Mouse (Mus musculus) adrenal gland, adult 2 months (tissue): ENCODE results near the gene Hoxb13. TPM values are rescaled to one million over a fixed set of nuclear protein-coding genes. Genes with fewer than 3 reads are reported as not detected.

Experiments
- polyA plus RNA-seq: library from polyadenylated mRNA; depleted of rRNA; stranded (reverse); fragments of >200 nt; gene quantifications from 2 replicates; pipeline ENCODE4 v1.2.3, GENCODE M21; 2012; rRNA removed
- total RNA-seq, 2 experiments: library from RNA; stranded (reverse); gene quantifications; 2 replicates each; pipeline ENCODE4 v1.2.3; 2021

The Hoxb13 gene
- total and polyA plus RNA-seq, 3 experiments, result not detected

Other genes with a start within 250 kb of the Hoxb13 start
- under 1 TPM; 0.59 to 0.95 TPM for gene Igf2bp1, start 188.4 kb upstream of the Hoxb13 start, total RNA-seq
- gene Igf2bp1, start 188.4 kb upstream of the Hoxb13 start, polyA plus RNA-seq, result 0.10 and 0.19 TPM in 2 replicates
- not detected for gene Gip, start 169.8 kb upstream of the Hoxb13 start, total RNA-seq
- not detected in 2 replicates for gene Gip, start 169.8 kb upstream of the Hoxb13 start, polyA plus RNA-seq
- 10 to 100 TPM; 79.5 to 92.8 TPM for gene Snf8, start 159.4 kb upstream of the Hoxb13 start, total RNA-seq
- 9.6 and 11.3 TPM in 2 replicates for gene Snf8, start 159.4 kb upstream of the Hoxb13 start, polyA plus RNA-seq
- 10 to 100 TPM; 45.3 to 46.5 TPM for gene Ube2z, start 128.9 kb upstream of the Hoxb13 start, total RNA-seq
- gene Ube2z, start 128.9 kb upstream of the Hoxb13 start, polyA plus RNA-seq, result 17.0 and 20.7 TPM in 2 replicates
- 100 to 1,000 TPM; 240 to 384 TPM for gene Atp5g1, start 118.6 kb upstream of the Hoxb13 start, total RNA-seq
- gene Atp5g1, start 118.6 kb upstream of the Hoxb13 start, polyA plus RNA-seq, result 484 and 733 TPM in 2 replicates
- gene Calcoco2, start 82.4 kb upstream of the Hoxb13 start, total RNA-seq, result not detected
- not detected in 2 replicates for gene Calcoco2, start 82.4 kb upstream of the Hoxb13 start, polyA plus RNA-seq
- not detected for gene Ttll6, start 60.5 kb upstream of the Hoxb13 start, total RNA-seq
- gene Ttll6, start 60.5 kb upstream of the Hoxb13 start, polyA plus RNA-seq, result 0.03 TPM in 1 of 2 replicates, not detected in the other
- 100 to 1,000 TPM; 183 to 377 TPM for gene Hoxb9, start 77.1 kb downstream of the Hoxb13 start, total RNA-seq
- gene Hoxb9, start 77.1 kb downstream of the Hoxb13 start, polyA plus RNA-seq, result 156 and 180 TPM in 2 replicates
- 10 to 100 TPM; 67.3 to 93.9 TPM for gene Hoxb8, start 87.6 kb downstream of the Hoxb13 start, total RNA-seq
- 357 and 428 TPM in 2 replicates for gene Hoxb8, start 87.6 kb downstream of the Hoxb13 start, polyA plus RNA-seq
- gene Hoxb7, start 92.3 kb downstream of the Hoxb13 start, total RNA-seq, result 10 to 100 TPM; 46.4 to 46.7 TPM
- gene Hoxb7, start 92.3 kb downstream of the Hoxb13 start, polyA plus RNA-seq, result 48.8 and 55.9 TPM in 2 replicates
- gene Hoxb6, start 98.2 kb downstream of the Hoxb13 start, total RNA-seq, result 10 to 100 TPM; 33.0 to 72.2 TPM
- 201 and 210 TPM in 2 replicates for gene Hoxb6, start 98.2 kb downstream of the Hoxb13 start, polyA plus RNA-seq
- 10 to 100 TPM; 15.2 to 31.6 TPM for gene Hoxb5, start 109.0 kb downstream of the Hoxb13 start, total RNA-seq
- 43.4 and 45.6 TPM in 2 replicates for gene Hoxb5, start 109.0 kb downstream of the Hoxb13 start, polyA plus RNA-seq
- 10 to 100 TPM; 16.7 to 21.8 TPM for gene Hoxb4, start 124.0 kb downstream of the Hoxb13 start, total RNA-seq
- gene Hoxb4, start 124.0 kb downstream of the Hoxb13 start, polyA plus RNA-seq, result 27.9 and 30.0 TPM in 2 replicates
- gene Hoxb3, start 129.0 kb downstream of the Hoxb13 start, total RNA-seq, result 10 to 100 TPM; 20.1 to 21.9 TPM
- 89.4 and 94.9 TPM in 2 replicates for gene Hoxb3, start 129.0 kb downstream of the Hoxb13 start, polyA plus RNA-seq
- 10 to 100 TPM; 18.7 to 22.6 TPM for gene Hoxb2, start 156.2 kb downstream of the Hoxb13 start, total RNA-seq
- gene Hoxb2, start 156.2 kb downstream of the Hoxb13 start, polyA plus RNA-seq, result 69.6 and 86.1 TPM in 2 replicates
- gene Hoxb1, start 171.4 kb downstream of the Hoxb13 start, total RNA-seq, result not detected
- not detected in 2 replicates for gene Hoxb1, start 171.4 kb downstream of the Hoxb13 start, polyA plus RNA-seq